Mouse (Mus musculus) MEL (cell line): ENCODE measurements around the gene Sox1. TPM values are rescaled to one million over a fixed set of nuclear protein-coding genes. Genes with fewer than 3 reads are reported as not detected.

Experiments used
- DNase-seq: peaks from one replicate; pipeline ENCODE4 v3.0.0; 2011; ENCODE audit warnings: low read depth, low spot score
- H3K27ac ChIP-seq: 2 replicates; pipeline ENCODE4 v1.5.1; 2012; ENCODE audit warnings: low read depth, mild to moderate bottlenecking, control low read depth, low read length, moderate library complexity; ENCODE audit not compliant: control insufficient read depth
- H3K27me3 ChIP-seq, 2 experiments: fragments of 150-350 bp in 1 of 2; sonication (generic) in 1 of 2; 2 replicates each; pipeline ENCODE4 v1.6.1; 2012; ENCODE audit warnings: low read length in 2 of 2, mild to moderate bottlenecking in 2 of 2, improper control_type of control experiment in 1 of 2, moderate library complexity in 1 of 2; ENCODE audit not compliant: insufficient read depth in 2 of 2, control insufficient read depth in 1 of 2
- H3K36me3 ChIP-seq, 2 experiments: 2 replicates each; pipeline ENCODE4 v1.6.1; 2012 to 2014; ENCODE audit warnings: low read length in 2 of 2, improper control_type of control experiment in 1 of 2, inconsistent platforms in 1 of 2, mild to moderate bottlenecking in 1 of 2; ENCODE audit not compliant: insufficient read depth in 2 of 2, control insufficient read depth in 1 of 2
- H3K4me1 ChIP-seq, 2 experiments: fragments of 150-350 bp in 1 of 2; sonication (generic) in 1 of 2; 2 replicates each; pipeline ENCODE4 v1.6.1; 2012; ENCODE audit warnings: low read length in 2 of 2, improper control_type of control experiment in 1 of 2, mild to moderate bottlenecking in 1 of 2; ENCODE audit not compliant: insufficient read depth in 2 of 2, control insufficient read depth in 1 of 2
- H3K4me3 ChIP-seq, 2 experiments: fragments of 150-350 bp in 1 of 2; sonication (generic) in 1 of 2; 2 replicates each; pipeline ENCODE4 v1.5.1; 2012; ENCODE audit warnings: low read depth in 2 of 2, low read length in 2 of 2, mild to moderate bottlenecking in 2 of 2, moderate library complexity in 2 of 2, control low read depth in 1 of 2, improper control_type of control experiment in 1 of 2; ENCODE audit not compliant: control insufficient read depth in 1 of 2, insufficient read depth in 1 of 2
- H3K79me2 ChIP-seq: 2 replicates; pipeline ENCODE4 v1.6.1; 2012; ENCODE audit warnings: mild to moderate bottlenecking, low read length, moderate library complexity; ENCODE audit not compliant: control insufficient read depth, poor library complexity, insufficient read depth
- H3K9ac ChIP-seq: 2 replicates; pipeline ENCODE4 v1.6.1; 2012; ENCODE audit warnings: low read depth, mild to moderate bottlenecking, control low read depth, low read length, moderate library complexity; ENCODE audit not compliant: control insufficient read depth, poor library complexity, severe bottlenecking
- H3K9me3 ChIP-seq: fragments of 150-350 bp; sonication (generic); replicated peaks from 2 replicates; pipeline ENCODE4 v1.6.1; 2012; ENCODE audit warnings: mild to moderate bottlenecking, low read length, improper control_type of control experiment, moderate library complexity; ENCODE audit not compliant: insufficient read depth
- BHLHE40 ChIP-seq: IDR thresholded peaks from 2 replicates; pipeline ENCODE4 v1.6.1; 2012; ENCODE audit warnings: low read depth, mild to moderate bottlenecking, inconsistent platforms, low read length, improper control_type of control experiment, borderline replicate concordance
- CHD1 ChIP-seq: IDR thresholded peaks from 2 replicates; pipeline ENCODE4 v1.6.1; 2012; ENCODE audit warnings: low read depth, mild to moderate bottlenecking, inconsistent platforms, low read length, improper control_type of control experiment
- E2F4 ChIP-seq: IDR thresholded peaks from 2 replicates; pipeline ENCODE4 v1.6.1; 2011; ENCODE audit warnings: low read depth, low read length, improper control_type of control experiment, borderline replicate concordance
- ELF1 ChIP-seq: IDR thresholded peaks from 2 replicates; pipeline ENCODE4 v1.6.1; 2014; ENCODE audit warnings: low read depth, mild to moderate bottlenecking, inconsistent platforms, low read length, improper control_type of control experiment, moderate library complexity
- EP300 ChIP-seq, 2 experiments: IDR thresholded peaks; 2 replicates each; pipeline ENCODE4 v1.6.1; 2011; ENCODE audit warnings: improper control_type of control experiment in 2 of 2, low read length in 2 of 2, low read depth in 1 of 2, mild to moderate bottlenecking in 1 of 2
- ETS1 ChIP-seq: IDR thresholded peaks from 2 replicates; pipeline ENCODE4 v1.6.1; 2012; ENCODE audit warnings: low read depth, mild to moderate bottlenecking, inconsistent platforms, low read length, improper control_type of control experiment, moderate library complexity
- GATA1 ChIP-seq: IDR thresholded peaks from 2 replicates; pipeline ENCODE4 v1.6.1; 2011; ENCODE audit warnings: low read depth, low read length, improper control_type of control experiment
- HCFC1 ChIP-seq: IDR thresholded peaks from 2 replicates; pipeline ENCODE4 v1.6.1; 2012; ENCODE audit warnings: low read depth, mild to moderate bottlenecking, inconsistent platforms, low read length, improper control_type of control experiment, moderate library complexity
- MAFK ChIP-seq: IDR thresholded peaks from 2 replicates; pipeline ENCODE4 v1.6.1; 2011; ENCODE audit warnings: low read depth, mild to moderate bottlenecking, low read length, improper control_type of control experiment, borderline replicate concordance
- MYB ChIP-seq: IDR thresholded peaks from 2 replicates; pipeline ENCODE4 v1.6.1; 2011; ENCODE audit warnings: mild to moderate bottlenecking, low read depth, low read length, improper control_type of control experiment
- POLR2AphosphoS5 ChIP-seq: IDR thresholded peaks from 2 replicates; pipeline ENCODE4 v1.6.1; 2012; ENCODE audit warnings: low read depth, borderline replicate concordance, mild to moderate bottlenecking, inconsistent platforms, low read length, moderate library complexity, mixed read lengths
- RAD21 ChIP-seq: IDR thresholded peaks from 2 replicates; pipeline ENCODE4 v1.6.1; 2011; ENCODE audit warnings: mild to moderate bottlenecking, low read depth, low read length, improper control_type of control experiment
- RCOR1 ChIP-seq: IDR thresholded peaks from 2 replicates; pipeline ENCODE4 v1.6.1; 2012; ENCODE audit warnings: low read depth, mild to moderate bottlenecking, inconsistent platforms, low read length, improper control_type of control experiment
- TAL1 ChIP-seq: IDR thresholded peaks from 2 replicates; pipeline ENCODE4 v1.6.1; 2012; ENCODE audit warnings: mild to moderate bottlenecking, inconsistent platforms, low read length, moderate library complexity, mixed read lengths
- TCF12 ChIP-seq: IDR thresholded peaks from 2 replicates; pipeline ENCODE4 v1.6.1; 2014; ENCODE audit warnings: low read depth, mild to moderate bottlenecking, inconsistent platforms, low read length, improper control_type of control experiment, moderate library complexity
- UBTF ChIP-seq: IDR thresholded peaks from 2 replicates; pipeline ENCODE4 v1.6.1; 2012; ENCODE audit warnings: low read depth, mild to moderate bottlenecking, inconsistent platforms, low read length, improper control_type of control experiment, moderate library complexity, borderline replicate concordance; ENCODE audit not compliant: insufficient read depth
- USF1 ChIP-seq: IDR thresholded peaks from 2 replicates; pipeline ENCODE4 v1.6.1; 2014; ENCODE audit warnings: low read depth, mild to moderate bottlenecking, inconsistent platforms, low read length, improper control_type of control experiment, moderate library complexity
- USF2 ChIP-seq, 2 experiments: IDR thresholded peaks; 2 replicates each; pipeline ENCODE4 v1.6.1; 2011 to 2012; ENCODE audit warnings: improper control_type of control experiment in 2 of 2, low read length in 2 of 2, borderline replicate concordance in 1 of 2, inconsistent platforms in 1 of 2, low read depth in 1 of 2, mild to moderate bottlenecking in 1 of 2; ENCODE audit not compliant: insufficient read depth in 1 of 2
- ZKSCAN1 ChIP-seq: IDR thresholded peaks from 2 replicates; pipeline ENCODE4 v1.6.1; 2012; ENCODE audit warnings: low read depth, mild to moderate bottlenecking, inconsistent platforms, low read length, improper control_type of control experiment, moderate library complexity
- polyA plus RNA-seq, 2 experiments: library from polyadenylated mRNA; stranded (reverse) in 1 of 2; unstranded in 1 of 2; fragments of >175 nt in 1 of 2; fragments of >200 nt in 1 of 2; gene quantifications; 2 replicates each; pipeline versions ENCODE4 v1.2.1 to v1.2.4; 2012; ENCODE audit warnings: low replicate concordance in 2 of 2, low read depth in 1 of 2; ENCODE audit not compliant: insufficient read length in 2 of 2, insufficient read depth in 1 of 2, missing spikeins in 1 of 2
- total RNA-seq: library from RNA; depleted of rRNA; stranded (reverse); fragments of 300-350 nt; gene quantifications from 2 replicates; pipeline ENCODE4 v1.2.3, GENCODE M21; 2012

The Sox1 gene
- total and polyA plus RNA-seq, 3 experiments = not detected

GRCm38 (mm10) chr8:12381111-12381510, 14.0 kb upstream of the Sox1 start:
- H3K9me3 ChIP-seq = no peaks in the 10 kb centered on the region
- H3K27ac ChIP-seq = no peak overlapping the region
- no peaks in the 10 kb centered on the region for H3K36me3 ChIP-seq
- no peak overlapping the region for H3K9ac ChIP-seq
- no peaks in the 10 kb centered on the region for H3K4me1 ChIP-seq
- no peaks in the 10 kb centered on the region for H3K79me2 ChIP-seq
- DNase-seq = no peak
- TF ChIP-seq UBTF = no peak
- TF ChIP-seq TAL1 = no peak
- no peak for TF ChIP-seq E2F4
- TF ChIP-seq USF2 (IDR thresholded peaks at IDR 0.05; ENCODE audit: borderline replicate concordance in 1 of 2, insufficient read depth in 1 of 2, low read depth in 1 of 2, low read length in 2 of 2) = no peak
- no peak for TF ChIP-seq GATA1
- no peak for TF ChIP-seq USF1
- no peak for TF ChIP-seq ZKSCAN1
- TF ChIP-seq CHD1 = no peak
- TF ChIP-seq, all 39 proteins: peak for 0
- Histone ChIP-seq H3K4me3 (no peak overlapping the region), H3K27me3 (no peaks in the 10 kb centered on the region)

- H3K4me1 ChIP-seq = no peaks in the 10 kb centered on the region
- H3K27ac ChIP-seq = no peak overlapping the region
- H3K4me3 ChIP-seq = no peak overlapping the region
- H3K27me3 ChIP-seq = no peaks in the 10 kb centered on the region
- no peaks in the 10 kb centered on the region for H3K79me2 ChIP-seq
- DNase-seq = no peak
- no peaks in the 10 kb centered on the region for H3K9me3 ChIP-seq
- no peak overlapping the region for H3K9ac ChIP-seq
- no peaks in the 10 kb centered on the region for H3K36me3 ChIP-seq
- TF ChIP-seq USF1 (no peak), MAFK (no peak)
Observed at GRCm38 (mm10) chr8:12382707-12383561, 12.2 kb upstream of the Sox1 start.

- Histone ChIP-seq H3K9ac (no peak overlapping the region), H3K27ac (no peak overlapping the region), H3K79me2 (no peaks in the 10 kb centered on the region), H3K36me3 (no peaks in the 10 kb centered on the region), H3K27me3 (no peaks in the 10 kb centered on the region), H3K9me3 (no peaks in the 10 kb centered on the region), H3K4me1 (no peaks in the 10 kb centered on the region), H3K4me3 (no peak overlapping the region)
- DNase-seq = no peak
- TF ChIP-seq ETS1 (no peak), RAD21 (no peak), ELF1 (no peak), HCFC1 (no peak), EP300 (IDR thresholded peaks at IDR 0.05; ENCODE audit: low read depth in 1 of 2, low read length in 2 of 2) (no peak), ZKSCAN1 (no peak), TCF12 (no peak), POLR2AphosphoS5 (no peak), MYB (no peak), BHLHE40 (no peak), RCOR1 (no peak)
Observed at GRCm38 (mm10) chr8:12383979-12384890, 10.9 kb upstream of the Sox1 start.
